Mouse (Mus musculus) kidney, adult 11 months (tissue): ENCODE results near the gene Dstyk.
"Not testable (repeated sequence)": the region's sequence is repeated elsewhere in the genome, so short reads cannot be mapped to it uniquely, and the experiment has no call there.

Experiments
- DNase-seq: peaks from one replicate; pipeline ENCODE4 v3.0.0; 2022

The Dstyk gene

DNA sequence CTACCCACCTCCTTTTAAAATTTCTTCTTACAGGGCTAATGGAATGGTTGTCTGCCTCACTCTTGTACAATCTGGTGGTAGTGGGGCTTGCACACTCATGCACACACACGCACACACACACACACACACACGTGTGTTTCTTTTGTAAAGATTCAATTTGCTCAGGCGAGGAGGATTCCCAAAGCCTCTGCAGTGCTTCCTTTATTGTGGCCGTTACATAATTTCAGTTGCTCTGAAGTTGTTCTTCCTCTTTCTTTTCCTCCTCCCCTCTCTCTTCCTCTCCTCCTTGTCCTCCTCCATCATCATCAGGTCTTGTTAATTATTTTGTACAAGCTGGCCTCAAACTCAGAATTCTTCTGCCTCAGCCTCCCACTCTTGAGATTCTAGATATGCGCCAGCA lies 20.0 kb downstream of the Dstyk start:
- no peak for DNase-seq

DNA sequence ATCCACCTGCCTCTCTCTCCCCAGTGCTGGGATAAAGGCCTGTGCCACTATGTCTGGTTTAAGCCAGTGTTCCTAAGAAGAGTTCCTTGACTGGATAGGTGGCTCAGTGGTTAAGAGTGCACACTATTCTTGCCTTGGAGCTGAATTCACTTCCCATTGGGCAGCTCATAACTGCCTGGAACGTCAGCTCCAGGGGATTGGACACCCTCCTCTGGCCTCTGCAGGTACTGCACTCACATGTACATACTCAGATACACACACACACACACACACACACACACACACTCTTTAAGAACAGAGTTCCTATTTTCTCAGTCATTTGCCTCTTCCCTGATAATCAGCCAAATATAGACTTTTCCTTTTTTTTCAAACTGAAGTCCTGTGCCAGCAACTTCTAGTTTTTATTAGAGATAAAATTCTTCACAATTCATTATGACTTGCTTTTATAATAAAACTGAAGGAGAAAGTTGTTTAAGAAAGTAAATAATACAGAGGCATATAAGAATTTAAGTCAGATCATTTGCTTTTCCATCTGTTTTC lies 23.6 kb downstream of the Dstyk start:
- no peak for DNase-seq

GRCm38 (mm10) chr1:132449742-132450141 lies 32.4 kb downstream of the Dstyk start:
- DNase-seq = no peak

- no peak for DNase-seq
Observed at GRCm38 (mm10) chr1:132464651-132465050, 47.3 kb downstream of the Dstyk start.

DNA sequence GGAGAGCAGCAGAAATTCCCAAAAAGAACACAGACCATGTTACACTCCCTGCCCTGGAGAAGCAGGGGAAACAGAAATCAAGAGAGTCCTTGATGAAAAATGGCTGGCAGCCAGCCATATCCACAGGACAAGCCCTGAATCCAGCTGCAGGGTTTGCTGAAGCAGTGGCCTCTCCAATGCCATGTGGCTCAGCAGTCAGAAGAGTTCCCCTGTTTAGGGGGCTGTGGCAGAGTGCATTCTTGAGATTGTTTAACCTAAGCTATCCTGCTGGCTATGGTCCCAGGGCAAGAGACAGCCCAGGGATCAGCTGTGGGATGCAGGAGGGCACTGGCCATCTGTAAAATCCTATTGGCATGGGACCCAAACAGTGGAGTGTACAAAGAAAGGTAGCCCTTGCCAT lies 51.6 kb downstream of the Dstyk start:
- no peak for DNase-seq

DNA sequence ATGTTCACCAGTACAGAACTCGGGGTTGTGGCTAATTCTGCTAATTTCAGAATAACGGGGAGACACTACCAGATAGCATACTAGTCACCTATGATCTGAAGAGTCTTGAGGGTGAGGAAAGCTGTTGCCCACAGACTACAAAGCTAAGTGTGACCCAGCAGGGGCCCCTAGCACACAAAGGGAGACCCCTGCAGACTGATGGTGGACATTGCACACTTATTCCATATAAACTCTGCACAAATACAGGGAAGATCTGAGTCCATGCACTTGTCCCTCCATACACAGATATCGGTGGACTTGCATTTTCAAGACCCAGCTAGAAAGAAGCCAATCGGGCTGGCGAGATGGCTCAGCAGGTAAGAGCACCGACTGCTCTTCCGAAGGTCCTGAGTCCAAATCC lies 52.2 kb downstream of the Dstyk start:
- DNase-seq = no peak

DNA sequence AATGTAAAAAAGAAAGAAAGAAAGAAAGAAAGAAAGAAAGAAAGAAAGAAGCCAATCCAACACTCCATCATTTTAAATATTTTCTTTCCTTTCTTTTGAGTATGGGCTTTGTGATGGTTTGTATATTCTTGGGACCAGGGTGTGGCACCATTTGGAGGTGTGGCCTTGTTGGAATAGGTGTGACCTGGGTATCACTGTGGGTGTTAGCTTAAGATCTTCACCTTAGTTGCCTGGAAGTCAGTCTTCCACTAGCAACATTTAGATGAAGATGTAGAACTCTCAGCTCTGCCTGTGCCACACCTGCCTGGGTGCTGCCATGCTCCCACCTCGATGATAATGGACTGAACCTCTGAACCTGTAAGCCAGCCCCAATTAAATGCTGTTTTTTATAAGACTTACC lies 52.7 kb downstream of the Dstyk start:
- DNase-seq = not testable (repeated sequence)

- DNase-seq = no peak
Observed at GRCm38 (mm10) chr1:132471032-132471431, 53.7 kb downstream of the Dstyk start.

DNA sequence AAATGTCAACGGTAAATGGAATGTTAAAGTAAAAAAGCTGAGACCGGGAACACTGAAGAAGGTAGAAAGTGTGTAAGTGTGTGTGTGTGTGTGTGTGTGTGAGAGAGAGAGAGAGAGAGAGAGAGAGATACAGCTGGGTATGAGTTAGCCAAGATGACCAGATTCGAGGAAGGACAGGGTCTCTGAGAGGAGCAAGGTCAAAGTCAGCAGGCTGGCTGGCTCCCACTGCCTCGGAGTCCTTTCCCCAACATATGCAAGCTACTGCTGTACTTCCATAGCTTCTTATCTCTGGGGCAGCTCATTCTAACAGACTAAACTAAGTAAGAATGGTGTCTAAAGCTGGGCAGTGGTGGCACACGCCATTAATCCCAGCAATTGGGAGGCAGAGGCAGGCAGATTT lies 54.1 kb downstream of the Dstyk start:
- DNase-seq = no peak

GRCm38 (mm10) chr1:132472537-132472936 lies 55.2 kb downstream of the Dstyk start:
- DNase-seq = no peak

GRCm38 (mm10) chr1:132474496-132474895 lies 57.1 kb downstream of the Dstyk start:
- no peak for DNase-seq

DNA sequence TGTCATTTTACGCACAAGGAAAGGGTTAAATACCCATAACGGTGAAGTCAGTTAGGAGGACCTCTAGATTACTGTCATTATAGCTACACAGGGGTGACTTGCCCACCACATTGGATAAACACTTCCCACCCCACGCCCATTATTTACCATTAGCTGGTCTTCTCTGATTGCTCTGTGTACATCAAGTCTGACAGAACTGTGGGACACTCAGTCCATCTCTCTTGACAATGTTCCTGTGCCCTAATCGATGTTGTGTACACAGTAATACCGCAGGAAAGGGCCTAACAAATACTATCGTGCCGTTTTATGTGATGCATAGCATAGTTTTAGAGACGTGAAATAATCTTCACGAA lies 59.2 kb downstream of the Dstyk start:
- no peak for DNase-seq

GRCm38 (mm10) chr1:132476928-132477691 lies 59.8 kb downstream of the Dstyk start, which contains the start of gene Rbbp5:
Gene Rbbp5, plus strand, starts transcription at chr1:132477365.
- DNase-seq = peak; percentile 82

DNA sequence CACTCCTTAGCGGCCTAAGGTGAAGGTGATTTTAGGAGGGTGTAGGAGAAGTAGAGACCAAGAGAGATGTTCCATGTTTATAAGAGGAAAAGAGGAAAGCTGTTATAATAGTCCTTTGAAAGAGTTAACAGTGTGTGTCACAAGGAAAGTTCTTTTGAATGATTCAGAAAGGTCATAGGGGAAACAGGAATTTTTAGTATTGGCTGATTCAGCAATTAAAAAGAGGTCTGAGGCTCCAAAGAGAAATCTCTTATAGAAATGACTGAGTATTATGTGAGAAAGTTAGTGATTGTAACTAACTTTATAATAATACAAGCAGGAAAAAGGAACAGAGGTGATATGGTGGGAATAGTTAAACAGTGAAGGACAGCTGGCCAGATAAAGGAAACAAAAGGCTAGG lies 62.1 kb downstream of the Dstyk start:
- no peak for DNase-seq

DNA sequence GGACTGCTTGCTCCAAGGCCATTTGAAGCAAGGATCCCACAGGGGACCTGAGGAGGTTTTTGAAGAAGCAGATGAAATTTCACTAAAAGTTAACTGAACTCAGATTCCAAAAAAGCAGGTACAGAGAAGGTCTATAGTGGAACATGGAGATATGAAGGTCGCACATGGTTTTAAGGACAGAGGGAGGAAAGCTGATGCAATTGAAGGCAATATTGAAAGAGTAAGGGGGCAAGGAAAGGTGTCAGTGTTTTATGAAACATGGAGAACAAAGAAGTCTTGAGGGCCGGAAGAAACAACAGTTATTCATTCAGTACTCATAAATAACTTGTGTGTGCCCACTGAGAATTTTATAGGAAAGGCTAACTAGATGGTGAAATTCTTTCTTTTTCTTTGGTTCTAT lies 64.3 kb downstream of the Dstyk start:
- DNase-seq = no peak

DNA sequence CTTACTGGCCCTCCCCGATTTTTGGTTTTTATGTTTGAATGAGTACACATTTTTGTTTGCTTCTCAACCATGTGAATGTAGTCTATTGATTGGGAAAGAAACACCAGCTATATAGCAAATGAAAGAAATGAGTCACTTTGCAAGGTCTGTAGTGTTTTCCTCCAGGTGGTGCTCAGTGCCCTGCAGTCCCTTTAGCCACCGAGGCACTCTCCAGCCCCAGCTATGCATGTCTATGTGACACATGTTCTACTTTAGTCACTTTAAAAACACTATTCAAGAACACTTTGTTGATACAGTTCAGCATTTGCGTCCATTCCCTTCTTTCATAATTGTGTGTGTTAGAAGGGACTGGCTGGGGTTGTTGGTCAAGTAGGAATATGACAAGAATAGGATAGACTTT lies 65.9 kb downstream of the Dstyk start:
- no peak for DNase-seq

DNA sequence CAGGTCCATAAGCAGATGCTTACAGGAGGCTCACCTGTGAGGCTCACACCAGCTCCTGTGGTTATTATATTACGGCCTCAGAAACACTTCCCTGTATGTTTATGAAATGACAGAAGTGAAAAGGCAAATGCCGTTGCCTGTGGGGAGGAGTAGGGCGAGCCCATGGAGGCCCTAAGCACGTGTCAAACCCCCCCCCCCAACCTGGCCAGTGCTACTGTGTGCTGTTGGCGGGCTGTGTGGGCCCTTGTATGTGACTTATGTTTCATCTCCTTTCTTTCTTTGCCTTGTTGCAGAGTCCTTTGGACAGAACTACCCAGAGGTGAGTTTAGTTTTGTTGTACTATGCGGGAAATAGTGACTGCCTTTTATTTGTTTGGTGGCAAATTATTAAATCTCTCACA lies 66.4 kb downstream of the Dstyk start:
- no peak for DNase-seq

GRCm38 (mm10) chr1:132500535-132500934 lies 83.2 kb downstream of the Dstyk start:
- no peak for DNase-seq

- no peak for DNase-seq
Observed at GRCm38 (mm10) chr1:132505155-132505554, 87.8 kb downstream of the Dstyk start.

GRCm38 (mm10) chr1:132506058-132506457 lies 88.7 kb downstream of the Dstyk start, which contains the start of gene Tmem81:
Gene Tmem81, plus strand, starts transcription at chr1:132506230.
- DNase-seq = no peak

DNA sequence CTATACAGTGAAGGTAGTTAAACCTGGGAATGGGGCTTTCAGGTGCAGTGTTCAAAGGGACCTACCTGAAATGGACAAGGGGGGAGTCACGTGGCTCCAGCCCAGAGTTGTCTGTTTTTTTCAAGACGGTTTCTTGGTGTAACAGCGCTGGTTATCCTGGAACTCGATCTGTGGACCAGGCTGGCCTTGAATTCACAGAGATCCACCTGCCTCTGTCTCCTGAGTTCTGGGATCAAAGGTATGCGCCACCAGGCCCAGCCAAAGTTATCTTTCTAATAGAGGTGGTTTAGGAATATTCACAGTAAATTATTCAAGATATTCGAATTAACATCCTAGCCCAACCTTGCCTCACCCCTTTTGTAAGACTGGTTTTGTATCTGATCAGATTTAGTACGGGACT lies 89.3 kb downstream of the Dstyk start:
- DNase-seq = no peak

DNA sequence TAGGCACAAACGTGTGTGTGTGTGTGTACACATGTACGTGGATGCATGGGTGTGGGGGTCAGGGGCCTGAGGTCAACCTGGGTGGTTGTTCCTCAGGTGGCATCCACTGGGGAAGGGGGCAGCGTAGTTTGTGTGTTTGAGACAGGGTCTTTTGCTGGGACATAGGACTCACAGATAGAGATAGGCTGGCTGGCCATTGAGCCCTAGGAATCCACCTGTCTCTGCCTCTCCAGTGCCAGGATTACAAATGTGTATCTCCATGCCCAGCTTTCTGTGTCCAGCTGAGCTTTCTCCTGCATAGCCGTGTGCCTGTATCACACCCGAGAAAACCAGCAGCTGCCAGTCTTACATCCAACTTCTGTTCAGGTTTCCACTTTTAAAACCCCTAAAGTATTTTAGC lies 92.4 kb downstream of the Dstyk start:
- DNase-seq = no peak

DNA sequence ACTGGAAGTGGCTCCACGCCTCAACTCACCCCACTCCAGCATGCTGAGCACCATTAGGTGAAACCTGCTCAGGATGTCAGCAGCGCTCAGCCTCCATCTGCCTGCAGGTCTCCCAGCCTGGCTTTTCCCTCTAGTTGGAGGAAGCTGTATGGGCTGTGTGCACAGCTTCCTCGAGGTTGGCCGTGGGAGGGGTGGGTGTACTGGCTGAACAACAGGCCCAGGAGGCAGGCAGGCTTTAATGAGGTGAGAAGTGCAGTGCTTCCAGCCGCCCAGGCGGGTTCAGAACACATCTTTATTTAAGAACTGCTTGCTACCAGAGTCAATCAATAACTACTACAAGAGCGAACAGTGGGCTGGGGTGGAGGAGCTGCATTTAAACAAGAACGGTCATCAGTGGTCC lies 94.2 kb downstream of the Dstyk start:
- DNase-seq = no peak

DNA sequence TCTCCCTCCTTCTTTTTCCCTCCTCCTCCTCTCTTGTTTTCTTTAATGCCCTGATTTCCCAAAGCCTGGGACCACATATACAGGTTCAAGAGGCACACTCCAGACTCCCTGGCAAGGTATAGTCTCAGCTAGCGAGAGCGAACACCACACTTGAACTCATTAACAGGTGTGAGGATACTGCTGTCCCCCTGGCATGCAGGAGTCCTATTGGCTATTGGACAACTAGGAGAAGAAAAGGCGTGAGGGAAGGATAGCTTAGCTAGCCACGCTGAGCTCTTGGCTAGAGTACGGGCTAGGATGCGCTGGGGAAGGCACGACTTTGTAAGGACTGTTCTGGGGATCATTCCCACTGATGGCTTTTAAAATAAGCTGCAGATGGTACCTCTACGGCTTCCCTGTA lies 94.8 kb downstream of the Dstyk start:
- no peak for DNase-seq

DNA sequence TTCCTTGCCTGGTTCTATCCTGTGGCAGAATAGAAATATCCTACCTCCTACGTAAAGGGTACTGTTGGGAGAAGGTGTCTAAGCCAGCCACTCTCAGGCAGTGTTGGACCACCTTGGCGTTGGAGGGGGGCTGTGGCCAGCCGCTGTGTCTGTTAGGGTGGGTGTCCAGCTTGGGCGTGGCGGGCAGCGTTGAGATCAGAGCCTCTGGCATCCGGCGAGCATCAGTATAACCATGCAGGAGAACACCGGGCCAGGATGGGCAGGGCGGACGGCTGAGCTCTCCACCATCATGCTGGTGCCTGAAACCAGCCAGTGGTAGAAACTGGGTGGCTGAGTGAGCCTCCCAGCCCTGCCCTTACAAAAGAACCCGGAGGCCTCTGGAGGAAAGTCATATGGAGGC lies 98.0 kb downstream of the Dstyk start:
- no peak for DNase-seq
